Comparison of ENCODE assay signal across 13 mouse cellular contexts in genomic region chr2:58597556-58597955, GRCm38 (mm10). TPM values are rescaled to one million over a fixed set of nuclear protein-coding genes. Genes with fewer than 3 reads are reported as not detected.
"Had no signal": no experiment of that assay in that cellular context is flagged by ENCODE, and none has a peak within 500 bp of the region (broad histone marks: within the 10 kb centered on the region; RNA-seq: fewer than 3 reads in every experiment).

No protein-coding gene starts in this region.

- ATAC-seq: liver, embryonic 12.5 days; midbrain, embryonic 15.5 days had no signal

- H3K4me1 ChIP-seq: liver, embryonic 12.5 days; megakaryocyte, embryonic 14.5 days; midbrain, embryonic 15.5 days; neural tube, embryonic 12.5 days had no signal

- H3K27ac ChIP-seq: kidney, embryonic 15.5 days; liver, embryonic 12.5 days; macrophage; midbrain, embryonic 15.5 days; neural tube, embryonic 12.5 days; stomach, postnatal 0 days had no signal

- H3K4me3 ChIP-seq: kidney, embryonic 15.5 days; limb, embryonic 15.5 days; liver, embryonic 12.5 days; megakaryocyte, embryonic 14.5 days; midbrain, embryonic 15.5 days; neural tube, embryonic 12.5 days had no signal

- DNase-seq: kidney, adult 18-20 months; kidney, postnatal 25 days; lung, embryonic 14.5 days; retina, postnatal 1 day had no signal

RNA-seq across cellular contexts. Expression of gene Upp2, which starts 30.5 kb away (rescaled TPM):
- total RNA-seq: neutrophil, adult 5-6 weeks had no signal

RNA-seq across cellular contexts. Expression of gene Acvr1, which starts 30.6 kb away (rescaled TPM):
- total RNA-seq: neutrophil, adult 5-6 weeks had no signal
